Mouse (Mus musculus): Measurements from ENCODE around the gene Kdm6b.

Kdm6b gene

GRCm38 (mm10) chr11:69419443-69419812, 6.0 kb upstream of the Kdm6b start:
- DNase-seq (ENCODE audit: low spot score in 2 of 2): no peak

- DNase-seq (ENCODE audit: low spot score in 2 of 2): peak; percentile 91 to 95
Observed at GRCm38 (mm10) chr11:69418481-69419442, 5.3 kb upstream of the Kdm6b start.

- peak; percentile 81 to 88 for DNase-seq (ENCODE audit: low spot score in 2 of 2)
Observed at GRCm38 (mm10) chr11:69417449-69418384, 4.2 kb upstream of the Kdm6b start.

GRCm38 (mm10) chr11:69416921-69417448, 3.5 kb upstream of the Kdm6b start:
- no peak for DNase-seq (ENCODE audit: low spot score in 2 of 2)

- DNase-seq (ENCODE audit: low spot score in 2 of 2): no peak
Observed at GRCm38 (mm10) chr11:69416509-69416908, 3.0 kb upstream of the Kdm6b start.

GRCm38 (mm10) chr11:69415668-69416451, 2.4 kb upstream of the Kdm6b start:
- DNase-seq (ENCODE audit: low spot score in 2 of 2): no peak

- no peak for DNase-seq (ENCODE audit: low spot score in 2 of 2)
Observed at GRCm38 (mm10) chr11:69415327-69415667, 1.8 kb upstream of the Kdm6b start.

GRCm38 (mm10) chr11:69414421-69415326, 1.2 kb upstream of the Kdm6b start:
- DNase-seq (ENCODE audit: low spot score in 2 of 2): no peak

- peak in 1 of 2 experiments; percentile 52 for DNase-seq (ENCODE audit: low spot score in 2 of 2)
Observed at GRCm38 (mm10) chr11:69412548-69412947, 927 bp downstream of the Kdm6b start.

GRCm38 (mm10) chr11:69411538-69412203, 1.8 kb downstream of the Kdm6b start:
- DNase-seq (ENCODE audit: low spot score in 2 of 2): peak; percentile 49 to 61

- peak; percentile 91 for DNase-seq (ENCODE audit: low spot score in 2 of 2)
Observed at GRCm38 (mm10) chr11:69411073-69411535, 2.4 kb downstream of the Kdm6b start.

- DNase-seq (ENCODE audit: low spot score in 2 of 2): peak; percentile 61 to 70
Observed at GRCm38 (mm10) chr11:69410310-69411072, 3.0 kb downstream of the Kdm6b start.

GRCm38 (mm10) chr11:69410045-69410309, 3.5 kb downstream of the Kdm6b start:
- no peak for DNase-seq (ENCODE audit: low spot score in 2 of 2)

GRCm38 (mm10) chr11:69409378-69410044, 4.0 kb downstream of the Kdm6b start:
- peak; percentile 75 for DNase-seq (ENCODE audit: low spot score in 2 of 2)

GRCm38 (mm10) chr11:69408541-69409377, 4.7 kb downstream of the Kdm6b start:
- DNase-seq (ENCODE audit: low spot score in 2 of 2): peak; percentile 77 to 90

GRCm38 (mm10) chr11:69407724-69408004, 5.8 kb downstream of the Kdm6b start:
- no peak for DNase-seq (ENCODE audit: low spot score in 2 of 2)

GRCm38 (mm10) chr11:69406867-69407723, 6.4 kb downstream of the Kdm6b start:
- no peak for DNase-seq (ENCODE audit: low spot score in 2 of 2)
